Mouse (Mus musculus): Measurements from ENCODE around the gene Rhbdl3. TPM values are rescaled to one million over a fixed set of nuclear protein-coding genes. Genes with fewer than 3 reads are reported as not detected.
A peak's percentile ranks its signal among the peaks of the same experiment; 100 is the strongest.

The Rhbdl3 gene
- total RNA-seq, 1 experiment: 1.3 TPM

DNA sequence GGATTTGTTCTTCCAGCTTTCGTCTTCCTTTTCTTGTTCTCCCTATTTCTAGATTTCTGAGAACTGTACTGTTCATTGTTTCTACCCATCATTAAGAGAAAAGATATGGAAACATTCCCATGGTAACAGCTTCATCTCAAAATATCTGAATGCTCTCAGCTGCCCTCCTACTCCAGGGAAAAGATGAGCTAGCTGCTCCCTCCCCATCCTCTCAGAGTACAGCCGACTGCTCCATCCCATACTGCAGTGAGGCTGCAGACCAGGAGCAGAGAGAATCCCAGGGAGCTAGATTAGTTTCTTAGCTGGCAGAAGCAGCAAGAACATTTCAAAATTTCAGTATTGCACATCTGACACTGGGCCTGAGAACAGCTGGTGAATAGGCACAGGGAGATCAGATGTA, 22.7 kb upstream of the Rhbdl3 start:
- Histone ChIP-seq H3K27ac (ENCODE audit: insufficient read depth, low read depth, low read length, poor library complexity, severe bottlenecking) (no peak overlapping the region), H3K4me3 (ENCODE audit: insufficient read depth in 1 of 2, low read depth in 1 of 2, low read length in 2 of 2, poor library complexity in 1 of 2, severe bottlenecking in 1 of 2) (no peak overlapping the region), H3K9me3 (ENCODE audit: control insufficient read depth, insufficient read depth, low read depth, low read length) (no peaks in the 10 kb centered on the region), H3K4me1 (ENCODE audit: control insufficient read depth in 2 of 2, insufficient read depth in 2 of 2, low read length in 2 of 2, poor library complexity in 1 of 2) (no peaks in the 10 kb centered on the region), H3K36me3 (ENCODE audit: control insufficient read depth, insufficient read depth, low read length, poor library complexity, severe bottlenecking) (no peaks in the 10 kb centered on the region), H3K9ac (ENCODE audit: insufficient read depth, low read depth, low read length, poor library complexity, severe bottlenecking) (no peak overlapping the region)
- no peak for DNase-seq (ENCODE audit: low read depth, low spot score)
- no peak for TF ChIP-seq ZC3H11A (IDR thresholded peaks at IDR 0.05; ENCODE audit: borderline replicate concordance, low read depth, low read length)
- no peak for TF ChIP-seq ZNF384 (IDR thresholded peaks at IDR 0.05; ENCODE audit: low read depth, low read length)
- no peak for TF ChIP-seq MAFK (IDR thresholded peaks at IDR 0.05; ENCODE audit: insufficient read depth, low read depth, low read length)
- no peak for TF ChIP-seq HCFC1 (IDR thresholded peaks at IDR 0.05; ENCODE audit: borderline replicate concordance, insufficient read depth, low read length)
- TF ChIP-seq CHD2 (IDR thresholded peaks at IDR 0.05; ENCODE audit: low read depth, low read length): no peak
- in situ Hi-C loops (cut with MboI; ENCODE audit: low sequenced_read_pairs in 2 of 2, unreplicated experiment in 2 of 2): no loop called here

DNA sequence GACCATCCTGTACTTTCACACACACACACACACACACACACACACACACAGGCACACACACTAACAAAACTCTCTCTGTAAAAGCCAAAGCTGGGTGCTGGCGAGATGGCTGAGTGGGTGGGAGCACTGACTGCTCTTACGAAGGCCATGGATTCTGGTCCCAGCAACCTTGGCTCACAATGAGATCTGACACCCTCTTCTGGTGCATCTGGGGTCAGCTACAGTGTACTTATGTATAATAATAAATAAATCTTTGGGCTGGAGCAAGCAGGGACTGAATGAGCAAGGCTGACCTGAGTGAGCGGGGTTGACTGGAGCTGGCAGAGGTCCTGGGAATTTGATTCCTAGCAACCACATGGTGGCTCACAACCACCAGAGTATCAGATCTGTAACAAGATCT, 16.9 kb upstream of the Rhbdl3 start:
- in situ Hi-C loops (cut with MboI; ENCODE audit: low sequenced_read_pairs in 2 of 2, unreplicated experiment in 2 of 2): no loop called here
- no peak for TF ChIP-seq HCFC1 (IDR thresholded peaks at IDR 0.05; ENCODE audit: borderline replicate concordance, insufficient read depth, low read length)
- TF ChIP-seq ZNF384 (IDR thresholded peaks at IDR 0.05; ENCODE audit: low read depth, low read length): no peak
- no peaks in the 10 kb centered on the region for H3K36me3 ChIP-seq (ENCODE audit: control insufficient read depth, insufficient read depth, low read length, poor library complexity, severe bottlenecking)
- no peak overlapping the region for H3K9ac ChIP-seq (ENCODE audit: insufficient read depth, low read depth, low read length, poor library complexity, severe bottlenecking)
- H3K9me3 ChIP-seq (ENCODE audit: control insufficient read depth, insufficient read depth, low read depth, low read length): no peaks in the 10 kb centered on the region
- no peak for DNase-seq (ENCODE audit: low read depth, low spot score)
- no peak overlapping the region for H3K27ac ChIP-seq (ENCODE audit: insufficient read depth, low read depth, low read length, poor library complexity, severe bottlenecking)
- peaks cover 0 to 2% of the 10 kb centered on the region in 2 experiments; a peak in 1 of 4 replicates for H3K4me1 ChIP-seq (ENCODE audit: control insufficient read depth in 2 of 2, insufficient read depth in 2 of 2, low read length in 2 of 2, poor library complexity in 1 of 2)
- H3K4me3 ChIP-seq (ENCODE audit: insufficient read depth in 1 of 2, low read depth in 1 of 2, low read length in 2 of 2, poor library complexity in 1 of 2, severe bottlenecking in 1 of 2): no peak overlapping the region

DNA sequence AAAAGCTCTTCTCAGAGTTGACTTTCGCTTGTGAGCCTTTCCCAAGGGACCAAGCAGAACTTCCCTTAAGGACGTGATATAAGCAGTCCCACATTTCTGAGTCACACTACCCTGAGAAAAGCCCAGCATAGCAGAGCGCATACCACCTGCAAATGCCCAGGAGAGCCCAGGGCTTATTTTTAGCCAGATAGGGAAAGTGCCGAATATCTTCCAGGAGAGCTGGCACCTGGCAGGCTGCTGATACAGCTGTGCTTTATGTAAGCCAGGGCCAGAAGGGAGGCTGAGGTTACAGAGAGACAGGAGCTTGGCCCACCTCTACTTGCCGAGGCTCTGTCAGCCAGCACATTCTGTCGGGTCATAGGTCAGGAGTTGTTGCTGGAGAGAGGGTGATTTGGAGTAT, 16.1 kb upstream of the Rhbdl3 start:
- H3K9me3 ChIP-seq (ENCODE audit: control insufficient read depth, insufficient read depth, low read depth, low read length): no peaks in the 10 kb centered on the region
- no peak for DNase-seq (ENCODE audit: low read depth, low spot score)
- in situ Hi-C loops (cut with MboI; ENCODE audit: low sequenced_read_pairs in 2 of 2, unreplicated experiment in 2 of 2): no loop called here

DNA sequence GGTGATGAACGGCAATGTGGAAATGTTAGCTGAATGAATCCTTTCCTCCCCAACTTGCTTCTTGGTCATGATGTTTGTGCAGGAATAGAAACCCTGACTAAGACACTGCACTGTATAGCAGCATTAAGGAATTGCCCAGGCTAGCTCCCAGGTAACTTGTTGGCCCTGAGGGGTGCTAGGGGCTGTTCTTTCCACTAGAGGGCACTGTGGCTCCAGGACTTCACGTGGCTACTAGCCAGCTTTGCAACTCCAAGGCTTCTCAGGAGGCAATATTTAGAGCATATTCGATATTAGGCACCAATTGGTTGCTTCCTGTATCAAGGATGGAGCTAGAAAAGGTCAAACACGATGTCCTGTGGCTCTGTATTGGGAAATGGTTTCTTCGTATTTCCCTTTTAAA, 13.6 kb upstream of the Rhbdl3 start:
- Histone ChIP-seq H3K36me3 (ENCODE audit: control insufficient read depth, insufficient read depth, low read length, poor library complexity, severe bottlenecking) (no peaks in the 10 kb centered on the region), H3K9me3 (ENCODE audit: control insufficient read depth, insufficient read depth, low read depth, low read length) (no peaks in the 10 kb centered on the region), H3K27ac (ENCODE audit: insufficient read depth, low read depth, low read length, poor library complexity, severe bottlenecking) (no peak overlapping the region), H3K4me3 (ENCODE audit: insufficient read depth in 1 of 2, low read depth in 1 of 2, low read length in 2 of 2, poor library complexity in 1 of 2, severe bottlenecking in 1 of 2) (no peak overlapping the region), H3K9ac (ENCODE audit: insufficient read depth, low read depth, low read length, poor library complexity, severe bottlenecking) (no peak overlapping the region), H3K4me1 (ENCODE audit: control insufficient read depth in 2 of 2, insufficient read depth in 2 of 2, low read length in 2 of 2, poor library complexity in 1 of 2) (peaks cover 2 to 5% of the 10 kb centered on the region in 2 experiments; a peak in 2 of 4 replicates)
- DNase-seq (ENCODE audit: low read depth, low spot score): peak; percentile 89
- in situ Hi-C loops (cut with MboI; ENCODE audit: low sequenced_read_pairs in 2 of 2, unreplicated experiment in 2 of 2): no loop called here
- no peak for TF ChIP-seq HCFC1 (IDR thresholded peaks at IDR 0.05; ENCODE audit: borderline replicate concordance, insufficient read depth, low read length)
- 0 out of 2 replicates have a peak, but pooled peaks have one; percentile 25 for TF ChIP-seq ZC3H11A (IDR thresholded peaks at IDR 0.05; ENCODE audit: borderline replicate concordance, low read depth, low read length)
- no peak for TF ChIP-seq MAFK (IDR thresholded peaks at IDR 0.05; ENCODE audit: insufficient read depth, low read depth, low read length)
- no peak for TF ChIP-seq CHD2 (IDR thresholded peaks at IDR 0.05; ENCODE audit: low read depth, low read length)
- TF ChIP-seq ZNF384 (IDR thresholded peaks at IDR 0.05; ENCODE audit: low read depth, low read length): no peak

More for the DNA sequence above, 16.1 kb upstream of the Rhbdl3 start:
- Histone ChIP-seq H3K9ac (ENCODE audit: insufficient read depth, low read depth, low read length, poor library complexity, severe bottlenecking) (no peak overlapping the region), H3K27ac (ENCODE audit: insufficient read depth, low read depth, low read length, poor library complexity, severe bottlenecking) (no peak overlapping the region), H3K36me3 (ENCODE audit: control insufficient read depth, insufficient read depth, low read length, poor library complexity, severe bottlenecking) (no peaks in the 10 kb centered on the region), H3K4me3 (ENCODE audit: insufficient read depth in 1 of 2, low read depth in 1 of 2, low read length in 2 of 2, poor library complexity in 1 of 2, severe bottlenecking in 1 of 2) (no peak overlapping the region), H3K4me1 (ENCODE audit: control insufficient read depth in 2 of 2, insufficient read depth in 2 of 2, low read length in 2 of 2, poor library complexity in 1 of 2) (peaks cover 2% of the 10 kb centered on the region in 2 experiments; a peak in 2 of 4 replicates)
- TF ChIP-seq MAFK (IDR thresholded peaks at IDR 0.05; ENCODE audit: insufficient read depth, low read depth, low read length) (no peak), CHD2 (IDR thresholded peaks at IDR 0.05; ENCODE audit: low read depth, low read length) (no peak), ZC3H11A (IDR thresholded peaks at IDR 0.05; ENCODE audit: borderline replicate concordance, low read depth, low read length) (no peak), ZNF384 (IDR thresholded peaks at IDR 0.05; ENCODE audit: low read depth, low read length) (no peak), HCFC1 (IDR thresholded peaks at IDR 0.05; ENCODE audit: borderline replicate concordance, insufficient read depth, low read length) (no peak)
